Mouse (Mus musculus) neural tube, embryonic 15.5 days (tissue): ENCODE measurements at regions not wholly inside any gene's neighbourhood (a gene's known extent, or its start where the extent isn't known, plus 50 kb on each side); places are given as distances from the start of the nearest gene placed in this dataset.

Source experiments
- ATAC-seq: fragments of 200-750 bp; cut with Nextera tagmentation; 2 replicates; pipeline ENCODE4 v1.8.0; 2017; ENCODE audit warnings: mild to moderate bottlenecking, moderate TSS enrichment, moderate library complexity; ENCODE audit not compliant: low FRiP score
- H3K27ac ChIP-seq: fragments of 300-500 bp; sonication (generic); replicated peaks from 2 replicates; pipeline ENCODE4 v1.5.1; 2015; ENCODE audit warnings: mild to moderate bottlenecking, inconsistent platforms
- H3K27me3 ChIP-seq: fragments of 300-500 bp; sonication (generic); replicated peaks from 2 replicates; pipeline ENCODE4 v1.6.1; 2015; ENCODE audit warnings: inconsistent platforms
- H3K36me3 ChIP-seq: fragments of 300-500 bp; sonication (generic); 2 replicates; pipeline ENCODE4 v1.6.1; 2015; ENCODE audit warnings: inconsistent platforms
- H3K4me1 ChIP-seq: fragments of 300-500 bp; sonication (generic); 2 replicates; pipeline ENCODE4 v1.6.1; 2015; ENCODE audit warnings: inconsistent platforms
- H3K4me2 ChIP-seq: fragments of 300-500 bp; sonication (generic); 2 replicates; pipeline ENCODE4 v1.6.1; 2015; ENCODE audit warnings: inconsistent platforms, mild to moderate bottlenecking, moderate library complexity
- H3K4me3 ChIP-seq: fragments of 300-500 bp; sonication (generic); replicated peaks from 2 replicates; pipeline ENCODE4 v1.5.1; 2015; ENCODE audit warnings: mild to moderate bottlenecking, inconsistent platforms
- H3K9ac ChIP-seq: fragments of 300-500 bp; sonication (generic); replicated peaks from 2 replicates; pipeline ENCODE4 v1.6.1; 2015; ENCODE audit warnings: mild to moderate bottlenecking, inconsistent platforms
- H3K9me3 ChIP-seq: fragments of 300-500 bp; sonication (generic); replicated peaks from 2 replicates; pipeline ENCODE4 v1.6.1; 2016; ENCODE audit warnings: inconsistent platforms
- WGBS: fragments of 180-500 bp; shearing (Covaris S2); methylation state at CpG from one replicate; pipeline ENCODE4 v1.1.7; 2015; ENCODE audit warnings: mixed read lengths; 5-methylcytosine and 5-hydroxymethylcytosine counted together

DNA sequence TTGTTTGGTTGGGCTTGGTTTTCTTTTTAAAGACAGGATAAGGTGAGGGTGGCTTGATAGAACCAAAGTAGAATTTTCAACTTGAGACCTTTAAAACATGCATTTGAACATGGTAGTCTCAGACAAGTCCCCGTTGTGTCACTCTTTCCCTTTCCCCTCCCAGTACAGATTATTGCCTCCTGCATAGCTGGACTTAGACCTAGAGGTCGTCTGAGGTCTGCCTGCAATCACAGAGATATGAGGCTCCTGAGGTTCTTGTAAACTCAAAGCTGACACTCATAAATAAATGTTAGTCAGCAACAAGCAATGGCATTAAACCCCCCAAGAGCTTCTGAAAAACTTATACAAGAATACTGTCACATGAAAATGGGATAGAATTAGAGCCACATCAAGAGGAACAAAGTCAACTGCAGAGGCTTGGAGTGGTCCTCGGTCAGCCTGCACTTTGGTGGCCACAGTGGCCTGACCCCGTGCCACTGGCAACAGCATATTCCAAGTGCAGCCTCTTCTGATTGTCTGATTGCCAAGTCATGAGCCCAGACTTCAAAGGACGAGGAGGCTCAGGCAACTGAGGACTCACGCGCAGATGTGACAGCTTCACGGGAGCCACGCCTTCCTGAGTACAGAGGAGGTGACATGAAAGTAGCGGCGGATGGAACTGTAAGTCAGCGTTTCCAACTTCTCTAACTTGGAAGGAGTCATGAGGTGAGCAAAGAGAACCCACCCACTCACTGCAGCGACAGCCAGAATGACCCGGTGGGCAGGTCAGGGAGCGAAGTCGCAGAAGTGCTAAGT, 148.8 kb upstream of the Ado start:
- no peak overlapping the region for H3K4me2 ChIP-seq
- no peaks in the 10 kb centered on the region for H3K27me3 ChIP-seq
- H3K9ac ChIP-seq: no peak overlapping the region
- no peak overlapping the region for H3K4me3 ChIP-seq
- no peaks in the 10 kb centered on the region for H3K36me3 ChIP-seq
- H3K4me1 ChIP-seq: no peaks in the 10 kb centered on the region
- no peak overlapping the region for H3K27ac ChIP-seq
- 83% methylated on average over 16 of the region's 16 CpGs for WGBS
- H3K9me3 ChIP-seq: no peaks in the 10 kb centered on the region
- no peak for ATAC-seq

DNA sequence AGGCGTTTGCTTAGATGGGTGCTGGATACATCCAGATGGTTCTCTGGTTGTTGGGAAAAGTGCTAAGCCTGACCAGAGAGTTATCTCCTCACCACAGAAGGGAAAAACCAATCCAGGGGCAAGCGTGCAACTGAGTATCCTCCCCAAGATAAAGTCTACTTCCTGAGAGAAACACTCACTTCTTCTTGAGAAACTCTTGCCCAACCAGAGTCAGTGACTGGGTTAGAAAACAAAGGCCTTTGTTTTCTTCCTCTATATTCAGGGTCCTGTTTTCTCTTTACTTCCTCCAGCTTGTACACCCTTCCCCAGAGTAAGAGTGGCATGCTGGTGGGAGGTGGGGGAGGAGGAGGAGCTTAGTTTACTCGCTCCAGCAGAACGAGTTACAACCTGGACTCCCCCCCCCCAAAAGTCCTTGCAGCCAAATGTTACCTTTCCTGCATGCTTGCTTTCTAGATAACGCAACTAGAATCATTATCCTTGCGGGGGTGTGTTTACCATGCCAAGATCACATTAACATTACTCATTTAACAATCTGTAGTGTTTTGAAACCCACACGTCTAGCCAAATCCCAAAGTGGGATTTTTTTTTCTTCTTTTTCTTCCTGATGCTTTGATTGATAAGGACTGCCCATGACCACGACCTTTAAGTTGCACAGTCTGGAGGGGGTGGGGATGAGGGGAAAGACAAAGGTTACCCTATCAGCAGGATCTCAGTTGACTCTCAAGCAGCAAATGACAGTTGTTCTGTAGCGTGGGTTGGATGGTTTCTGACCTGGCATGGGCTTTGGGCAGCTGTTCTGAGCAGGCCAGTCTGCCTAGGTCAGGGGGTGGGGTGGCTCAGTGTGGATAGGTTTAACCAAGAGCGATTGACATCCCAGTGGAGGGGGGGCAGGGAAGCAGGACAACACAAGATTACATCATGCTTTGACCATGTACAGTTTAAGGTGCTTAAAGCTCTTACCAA, 147.4 kb upstream of the Ado start:
- Histone ChIP-seq H3K27me3 (no peaks in the 10 kb centered on the region), H3K4me2 (no peak overlapping the region), H3K36me3 (no peaks in the 10 kb centered on the region), H3K27ac (no peak overlapping the region), H3K4me1 (no peaks in the 10 kb centered on the region), H3K9me3 (no peaks in the 10 kb centered on the region), H3K9ac (no peak overlapping the region), H3K4me3 (no peak overlapping the region)
- ATAC-seq: no peak
- WGBS: 68% methylated on average over 10 of the region's 10 CpGs

DNA sequence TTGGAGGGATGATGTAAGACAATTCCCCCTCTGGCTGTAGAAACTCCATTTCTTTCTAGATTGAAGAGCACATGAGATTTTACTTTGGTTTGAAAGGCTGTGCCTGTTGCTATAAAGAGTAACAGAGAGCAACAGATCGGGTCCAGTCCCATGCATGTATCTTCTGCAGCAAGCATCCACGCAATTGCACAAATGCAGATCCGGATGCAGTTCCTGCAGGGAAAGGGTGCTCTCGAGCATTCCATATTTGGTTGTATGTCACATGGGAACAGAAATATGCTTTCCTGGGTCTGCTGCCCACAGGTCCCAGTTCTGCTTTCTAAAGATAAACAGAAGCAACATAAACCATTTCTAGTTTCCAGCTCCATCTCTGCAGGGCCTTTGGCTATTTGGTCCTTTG, 146.0 kb upstream of the Ado start:
- 93% methylated on average over 4 of the region's 4 CpGs for WGBS
- ATAC-seq: no peak
- no peak overlapping the region for H3K4me2 ChIP-seq

DNA sequence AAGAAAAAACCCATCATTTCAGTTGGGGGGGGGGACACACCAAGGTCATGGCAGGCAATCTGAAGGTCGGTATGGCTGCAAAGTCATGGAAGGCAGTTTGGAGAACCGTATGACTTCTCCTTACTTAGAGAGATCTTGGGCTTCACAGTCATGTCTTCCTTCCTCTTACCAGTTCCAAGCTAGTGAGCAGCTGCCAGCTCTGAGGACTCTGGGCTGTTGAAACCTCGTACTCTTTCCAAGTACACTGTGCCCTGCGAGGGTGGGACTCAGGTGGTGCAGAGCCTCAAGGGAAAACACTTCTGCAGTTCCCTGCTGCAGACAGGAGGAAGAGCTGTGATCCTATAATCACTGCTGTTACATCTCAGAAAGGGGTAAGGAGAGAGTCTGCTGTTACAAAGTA, 144.8 kb upstream of the Ado start:
- WGBS: 75% methylated on average over 4 of the region's 4 CpGs
- no peak overlapping the region for H3K4me2 ChIP-seq
- no peaks in the 10 kb centered on the region for H3K4me1 ChIP-seq
- H3K36me3 ChIP-seq: no peaks in the 10 kb centered on the region
- no peaks in the 10 kb centered on the region for H3K9me3 ChIP-seq
- H3K9ac ChIP-seq: no peak overlapping the region
- no peak overlapping the region for H3K27ac ChIP-seq
- no peak overlapping the region for H3K4me3 ChIP-seq
- H3K27me3 ChIP-seq: no peaks in the 10 kb centered on the region
- ATAC-seq: no peak

More for the DNA sequence above, 146.0 kb upstream of the Ado start:
- Histone ChIP-seq H3K9ac (no peak overlapping the region), H3K36me3 (no peaks in the 10 kb centered on the region), H3K27me3 (no peaks in the 10 kb centered on the region), H3K27ac (no peak overlapping the region), H3K4me3 (no peak overlapping the region), H3K9me3 (no peaks in the 10 kb centered on the region), H3K4me1 (no peaks in the 10 kb centered on the region)

DNA sequence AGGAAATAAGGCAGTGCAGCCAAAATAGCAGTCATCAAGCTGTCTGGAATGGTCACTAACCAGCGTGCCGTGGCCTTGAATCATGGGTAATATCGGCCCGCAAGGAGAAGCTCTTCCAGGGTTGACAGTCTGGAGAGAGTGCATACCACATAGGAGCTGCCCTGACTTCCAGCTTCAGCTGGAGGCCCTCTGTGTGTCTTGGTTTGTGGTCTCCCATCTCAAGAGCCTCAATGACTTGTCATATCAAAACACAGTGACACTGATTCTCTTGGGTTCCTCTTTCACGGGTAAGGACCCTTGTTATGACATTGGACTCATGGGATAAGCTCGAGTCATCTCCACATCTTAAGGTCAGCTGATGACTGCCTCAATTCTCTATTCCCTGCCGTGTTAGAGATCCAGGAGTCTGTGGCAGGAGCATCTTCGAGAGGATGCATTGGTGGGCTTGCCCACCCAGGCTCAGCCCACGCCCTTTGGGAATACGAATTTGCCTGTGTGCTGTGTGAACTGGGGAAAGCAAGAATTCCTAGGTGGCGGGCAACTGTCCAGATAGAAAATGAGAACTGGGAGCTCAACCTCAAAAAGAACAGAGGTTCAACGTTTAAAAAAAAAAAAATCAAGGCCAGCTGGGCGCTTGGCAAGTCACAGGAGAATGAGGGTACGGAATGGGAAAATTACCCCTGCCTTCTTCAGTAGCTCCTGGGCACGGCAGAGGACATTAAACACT, 141.4 kb upstream of the Ado start:
- H3K9ac ChIP-seq: no peak overlapping the region
- H3K9me3 ChIP-seq: no peaks in the 10 kb centered on the region
- no peak overlapping the region for H3K4me2 ChIP-seq
- H3K27ac ChIP-seq: no peak overlapping the region
- H3K27me3 ChIP-seq: no peaks in the 10 kb centered on the region
- WGBS: 93% methylated on average over 15 of the region's 15 CpGs
- no peaks in the 10 kb centered on the region for H3K4me1 ChIP-seq
- ATAC-seq: no peak
- no peaks in the 10 kb centered on the region for H3K36me3 ChIP-seq
- H3K4me3 ChIP-seq: no peak overlapping the region

DNA sequence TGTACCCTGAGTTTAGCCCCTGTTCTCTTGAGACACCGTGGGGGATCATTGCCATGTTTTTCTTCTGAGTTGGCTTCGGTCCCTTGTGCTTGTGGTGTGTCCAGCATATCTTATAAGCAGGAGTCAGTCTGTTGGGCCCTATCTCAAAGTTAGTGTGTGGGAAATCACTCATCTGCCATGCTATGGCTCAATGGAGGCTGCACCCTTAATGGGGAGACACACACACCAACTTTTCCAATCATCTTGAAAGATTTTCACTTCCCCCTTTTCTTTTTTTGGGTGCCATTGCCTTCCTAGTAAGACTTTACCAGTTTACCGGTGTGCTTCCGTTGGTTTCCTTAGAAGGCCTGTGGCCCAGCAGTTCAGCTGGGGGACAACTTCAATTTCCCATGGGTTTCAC, 130.6 kb upstream of the Ado start:
- no peaks in the 10 kb centered on the region for H3K27me3 ChIP-seq
- ATAC-seq: no peak
- 93% methylated on average over 4 of the region's 4 CpGs for WGBS
- H3K4me3 ChIP-seq: no peak overlapping the region
- no peak overlapping the region for H3K27ac ChIP-seq
- H3K36me3 ChIP-seq: no peaks in the 10 kb centered on the region
- no peaks in the 10 kb centered on the region for H3K9me3 ChIP-seq
- no peak overlapping the region for H3K9ac ChIP-seq
- H3K4me2 ChIP-seq: no peak overlapping the region
- no peaks in the 10 kb centered on the region for H3K4me1 ChIP-seq

DNA sequence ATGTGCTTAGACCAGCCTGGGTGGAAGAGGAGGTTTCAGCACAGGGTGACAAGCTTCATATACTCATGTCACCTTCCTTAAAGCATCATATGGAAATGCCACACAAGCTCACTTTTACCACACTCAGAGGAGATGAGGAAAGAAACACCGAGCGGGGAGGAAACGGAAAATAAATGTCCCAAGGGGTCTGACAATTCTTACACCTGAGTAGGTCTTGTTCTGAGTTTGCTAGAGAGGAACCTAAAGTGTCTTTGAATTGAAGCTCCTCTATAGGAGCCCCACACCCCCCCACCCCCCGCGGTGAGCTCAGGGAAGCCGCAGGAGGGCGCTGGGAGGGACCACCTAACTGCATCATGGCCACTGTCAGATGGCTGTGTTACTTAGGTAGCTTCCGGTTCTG, 124.7 kb upstream of the Ado start:
- H3K4me3 ChIP-seq: no peak overlapping the region
- H3K9me3 ChIP-seq: no peaks in the 10 kb centered on the region
- no peaks in the 10 kb centered on the region for H3K4me1 ChIP-seq
- H3K27ac ChIP-seq: no peak overlapping the region
- no peak overlapping the region for H3K9ac ChIP-seq
- 79% methylated on average over 8 of the region's 8 CpGs for WGBS
- H3K27me3 ChIP-seq: no peaks in the 10 kb centered on the region
- no peak for ATAC-seq
- H3K36me3 ChIP-seq: no peaks in the 10 kb centered on the region
- H3K4me2 ChIP-seq: no peak overlapping the region

DNA sequence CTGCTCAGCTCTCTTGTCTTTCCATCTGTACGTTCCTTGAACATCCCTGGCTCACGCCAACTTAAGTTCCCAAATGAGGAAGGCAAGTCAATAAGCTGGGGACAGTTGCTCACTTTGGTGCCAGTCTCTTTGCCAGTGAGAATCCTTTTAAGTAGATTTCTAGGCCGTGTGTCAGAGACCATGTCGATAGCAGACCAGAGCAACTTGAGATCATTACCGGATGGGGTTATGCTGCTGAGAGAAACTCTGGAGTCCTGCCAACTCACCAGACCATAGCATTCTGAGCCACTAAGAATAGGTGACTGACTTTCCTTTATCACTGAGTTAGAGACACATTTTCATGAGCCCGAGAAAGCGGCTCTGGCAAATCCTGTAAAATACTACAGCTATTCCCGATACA, 123.5 kb upstream of the Ado start:
- Histone ChIP-seq H3K27me3 (no peaks in the 10 kb centered on the region), H3K9ac (no peak overlapping the region), H3K27ac (no peak overlapping the region), H3K4me1 (no peaks in the 10 kb centered on the region), H3K36me3 (no peaks in the 10 kb centered on the region), H3K4me3 (no peak overlapping the region), H3K4me2 (no peak overlapping the region), H3K9me3 (no peaks in the 10 kb centered on the region)
- no peak for ATAC-seq
- WGBS: 79% methylated on average over 8 of the region's 8 CpGs

DNA sequence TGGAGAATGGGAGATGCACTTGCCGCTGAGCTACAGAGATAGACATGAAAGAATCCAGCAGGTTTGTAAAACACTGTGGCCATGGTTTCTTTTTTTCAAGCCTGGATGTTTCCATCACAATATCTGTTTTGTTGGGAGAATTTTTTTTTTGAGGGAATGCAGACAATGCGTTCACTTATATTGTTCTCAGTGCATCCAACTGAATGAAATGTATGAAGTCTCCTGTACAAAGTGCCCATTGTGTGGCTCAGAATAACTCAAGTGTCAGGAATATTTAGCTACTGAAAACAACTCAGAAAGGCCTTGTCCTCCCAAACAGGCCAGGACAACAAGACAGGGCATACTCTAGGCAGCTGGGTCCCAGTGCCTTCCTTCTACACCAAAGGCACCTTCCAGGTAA, 120.3 kb upstream of the Ado start:
- Histone ChIP-seq H3K27ac (no peak overlapping the region), H3K4me1 (no peaks in the 10 kb centered on the region), H3K9me3 (no peaks in the 10 kb centered on the region), H3K27me3 (no peaks in the 10 kb centered on the region), H3K36me3 (no peaks in the 10 kb centered on the region), H3K4me2 (no peak overlapping the region), H3K9ac (no peak overlapping the region), H3K4me3 (no peak overlapping the region)
- WGBS: 71% methylated on average over 2 of the region's 2 CpGs
- ATAC-seq: no peak

DNA sequence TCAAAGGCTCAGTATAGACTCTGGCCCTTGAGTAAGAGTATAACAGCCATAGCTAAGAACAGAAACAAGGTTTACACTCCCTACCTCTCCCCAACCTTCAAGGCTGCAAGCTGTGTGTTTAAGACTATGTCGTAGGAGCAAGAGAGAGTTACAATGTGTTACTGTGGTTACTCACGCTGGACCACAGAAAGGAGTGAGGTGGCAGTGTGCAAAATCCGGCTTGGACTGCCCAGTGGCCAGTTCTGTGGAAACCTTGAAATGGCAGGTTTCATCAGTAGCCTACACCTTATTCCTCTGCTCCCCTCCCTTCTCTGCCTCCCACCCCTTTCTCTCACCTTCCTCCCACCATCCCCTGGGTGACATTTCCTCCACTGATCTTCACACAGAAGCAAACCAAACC, 114.3 kb upstream of the Ado start:
- Histone ChIP-seq H3K27ac (no peak overlapping the region), H3K9me3 (no peaks in the 10 kb centered on the region), H3K4me1 (no peaks in the 10 kb centered on the region), H3K36me3 (no peaks in the 10 kb centered on the region), H3K9ac (no peak overlapping the region), H3K4me2 (no peak overlapping the region), H3K27me3 (no peaks in the 10 kb centered on the region), H3K4me3 (no peak overlapping the region)
- WGBS: 70% methylated on average over 3 of the region's 3 CpGs
- ATAC-seq: no peak

DNA sequence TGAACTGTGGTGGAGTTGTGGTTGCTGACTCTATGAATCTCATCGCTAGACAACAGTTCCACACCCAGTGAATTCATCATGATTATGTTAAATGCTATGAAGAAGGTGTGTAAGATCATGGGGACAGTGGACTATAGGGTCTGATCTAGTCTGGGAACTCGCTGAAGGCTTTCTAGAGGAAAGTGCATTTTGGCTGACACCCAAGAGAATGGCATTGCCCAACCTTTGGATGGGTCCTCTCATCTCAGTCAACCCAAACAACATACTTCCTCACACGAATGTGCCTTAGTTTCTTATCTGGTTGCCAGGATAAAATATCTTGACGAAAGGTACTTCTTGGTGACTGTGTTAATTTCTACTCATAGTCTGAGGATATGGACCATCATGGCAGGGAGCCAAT, 112.9 kb upstream of the Ado start:
- H3K27ac ChIP-seq: no peak overlapping the region
- no peaks in the 10 kb centered on the region for H3K27me3 ChIP-seq
- H3K9ac ChIP-seq: no peak overlapping the region
- H3K36me3 ChIP-seq: no peaks in the 10 kb centered on the region
- no peaks in the 10 kb centered on the region for H3K9me3 ChIP-seq
- no peaks in the 10 kb centered on the region for H3K4me1 ChIP-seq
- H3K4me2 ChIP-seq: no peak overlapping the region
- H3K4me3 ChIP-seq: no peak overlapping the region
- 86% methylated on average over 4 of the region's 4 CpGs for WGBS
- no peak for ATAC-seq
